Mouse (Mus musculus): ENCODE results near the gene Parvb. TPM values are rescaled to one million over a fixed set of nuclear protein-coding genes. Genes with fewer than 3 reads are reported as not detected.

Gene Parvb
- total and polyA plus RNA-seq, 3 experiments, result 0.04 to 2.3 TPM; not detected in 1

DNA sequence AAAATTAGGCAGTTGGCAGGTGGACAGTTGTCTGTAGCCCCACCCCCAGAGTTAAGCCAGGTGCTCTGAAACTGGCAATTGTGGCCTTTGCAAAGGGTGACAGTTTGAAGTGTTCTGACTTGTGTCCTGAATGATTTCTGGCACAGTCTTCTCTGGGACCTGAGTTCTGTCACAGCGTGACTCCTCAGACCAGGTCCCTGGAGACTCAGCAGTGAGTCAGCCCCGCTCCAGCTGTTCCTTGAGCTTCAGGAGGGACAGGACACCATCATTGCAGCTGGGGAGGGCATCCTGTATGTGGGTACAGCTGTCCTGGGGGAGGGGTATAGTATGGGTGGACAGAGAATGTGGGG, 19.1 kb upstream of the Parvb start (continued):
- TF ChIP-seq ZC3H11A (IDR thresholded peaks at IDR 0.05; ENCODE audit: low read depth, low read length) (no peak), TCF12 (IDR thresholded peaks at IDR 0.05; ENCODE audit: low read depth, low read length) (peak; percentile 96), NRF1 (IDR thresholded peaks at IDR 0.05; ENCODE audit: low read depth, low read length) (no peak), SIN3A (IDR thresholded peaks at IDR 0.05; ENCODE audit: low read length) (0 out of 2 replicates have a peak, but pooled peaks have one; percentile 41), HCFC1 (IDR thresholded peaks at IDR 0.05; ENCODE audit: low read depth, low read length) (0 out of 2 replicates have a peak, but pooled peaks have one; percentile 16), ZMIZ1 (IDR thresholded peaks at IDR 0.05; ENCODE audit: low read depth, low read length) (no peak), PAX5 (IDR thresholded peaks at IDR 0.05; ENCODE audit: low read length) (no peak), IRF4 (IDR thresholded peaks at IDR 0.05; ENCODE audit: low read depth, low read length) (peak; percentile 21; the same call in 1 of the 2 replicates), MAFK (IDR thresholded peaks at IDR 0.05; ENCODE audit: insufficient replicate concordance, low read length) (no peak), CTCF (conservative IDR thresholded peaks at IDR 0.05 in 1 of 2, IDR thresholded peaks at IDR 0.05 in 1 of 2; ENCODE audit: low read depth in 2 of 2, low read length in 2 of 2) (no peak), JUN (IDR thresholded peaks at IDR 0.05; ENCODE audit: insufficient read depth, low read depth, low read length) (0 out of 2 replicates have a peak, but pooled peaks have one; percentile 20), NELFE (IDR thresholded peaks at IDR 0.05; ENCODE audit: low read depth, low read length) (no peak), MXI1 (IDR thresholded peaks at IDR 0.05; ENCODE audit: low read depth, low read length) (peak; percentile 53; the same call in 1 of the 2 replicates), RCOR1 (conservative IDR thresholded peaks at IDR 0.05; ENCODE audit: low read depth, low read length) (no peak; the same call in 1 of the 2 replicates)

DNA sequence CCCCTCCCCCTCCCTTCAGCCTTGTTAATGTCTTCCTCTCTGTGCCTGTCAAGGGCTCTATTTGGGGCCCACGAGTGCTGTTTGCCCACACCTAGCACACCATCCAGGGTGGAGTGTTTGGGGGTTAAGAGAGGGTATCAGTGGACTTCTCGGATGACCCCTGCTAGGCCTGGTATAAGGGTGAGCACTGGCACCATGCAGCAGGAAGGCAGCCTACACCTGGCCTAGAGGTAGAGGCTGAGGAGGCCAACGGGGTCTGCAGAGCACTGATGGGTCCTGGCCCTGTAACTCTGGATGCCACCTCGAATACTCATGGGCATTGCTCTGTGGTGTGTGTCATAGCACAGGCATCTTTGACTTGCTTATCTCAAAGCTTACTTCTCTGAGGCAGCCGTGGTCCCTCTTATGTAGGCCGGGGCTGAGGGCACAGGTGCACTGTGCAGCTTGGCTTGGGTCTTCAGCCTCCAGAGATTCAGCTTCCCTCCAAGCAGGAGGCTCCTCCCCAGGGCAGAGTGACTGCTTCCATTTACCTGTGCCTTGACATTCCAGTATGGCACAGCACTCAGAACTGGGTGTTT, 18.6 kb upstream of the Parvb start:
- Histone ChIP-seq H3K4me1 (ENCODE audit: control insufficient read depth in 1 of 2, insufficient read depth in 2 of 2) (peaks cover 18 to 51% of the 10 kb centered on the region in 2 experiments), H3K27me3 (replicated peaks) (no peaks in the 10 kb centered on the region), H3K4me2 (ENCODE audit: insufficient read depth, low read depth, poor library complexity, severe bottlenecking) (no peak overlapping the region), H3K9ac (ENCODE audit: insufficient read depth, low read depth) (no peak overlapping the region), H3K36me3 (replicated peaks in 1 of 2; ENCODE audit: control insufficient read depth in 1 of 2, insufficient read depth in 1 of 2, low read length in 1 of 2) (peaks cover 47 to 66% of the 10 kb centered on the region in 2 experiments), H3K27ac (ENCODE audit: insufficient read depth, low read depth) (peak overlapping the region; percentile 30), H3K9me3 (replicated peaks; ENCODE audit: low read length) (no peaks in the 10 kb centered on the region), H3K79me2 (replicated peaks; ENCODE audit: control insufficient read depth, extremely low read depth, insufficient read depth, poor library complexity, severe bottlenecking) (no peaks in the 10 kb centered on the region), H3K4me3 (replicated peaks in 1 of 3; ENCODE audit: low read depth in 2 of 3, low read length in 2 of 3, poor library complexity in 1 of 3) (no peak overlapping the region)
- dilution Hi-C loops (cut with MboI; ENCODE audit: extremely low pct_ligation_motif_present, extremely low pct_unique_long_range_greater_than_20kb, low sequenced_read_pairs), result no loop called here
- in situ Hi-C loops (cut with MboI; ENCODE audit: low pct_ligation_motif_present, low pct_unique_long_range_greater_than_20kb, low sequenced_read_pairs), result no loop called here
- TF ChIP-seq MAFK (IDR thresholded peaks at IDR 0.05; ENCODE audit: insufficient replicate concordance, low read length) (no peak), MAX (IDR thresholded peaks at IDR 0.05; ENCODE audit: low read length) (no peak), MXI1 (IDR thresholded peaks at IDR 0.05; ENCODE audit: low read depth, low read length) (0 out of 2 replicates have a peak, but pooled peaks have one; percentile 1), MAZ (IDR thresholded peaks at IDR 0.05; ENCODE audit: low read depth, low read length) (no peak)
- DNase-seq (ENCODE audit: extremely low read depth), result no peak

DNA sequence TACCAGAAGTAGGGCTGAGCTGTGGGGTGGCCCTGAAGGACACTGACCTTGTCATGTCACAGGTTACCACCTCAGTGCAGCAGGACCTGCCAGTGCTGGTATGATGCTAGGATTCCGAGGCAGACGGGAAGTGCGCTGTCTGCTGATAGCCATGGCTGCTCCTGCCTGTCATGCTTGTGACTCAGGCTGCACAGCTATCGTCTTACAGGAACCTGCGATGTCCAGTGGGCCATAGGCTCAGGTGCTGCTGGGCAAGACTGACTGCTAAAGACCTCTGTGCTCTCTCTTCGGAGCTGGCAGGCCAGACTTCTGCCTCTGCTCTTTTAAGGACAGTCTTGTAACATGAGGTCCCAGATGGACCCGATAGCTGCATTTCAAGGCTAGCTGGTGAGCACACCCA, 17.4 kb upstream of the Parvb start:
- Histone ChIP-seq H3K36me3 (replicated peaks in 1 of 2; ENCODE audit: control insufficient read depth in 1 of 2, insufficient read depth in 1 of 2, low read length in 1 of 2) (peaks cover 42 to 56% of the 10 kb centered on the region in 2 experiments), H3K9me3 (replicated peaks; ENCODE audit: low read length) (no peaks in the 10 kb centered on the region)
- in situ Hi-C loops (cut with MboI; ENCODE audit: low pct_ligation_motif_present, low pct_unique_long_range_greater_than_20kb, low sequenced_read_pairs), result no loop called here

More for the DNA sequence above, 17.4 kb upstream of the Parvb start:
- Histone ChIP-seq H3K27ac (ENCODE audit: insufficient read depth, low read depth) (no peak overlapping the region), H3K9ac (ENCODE audit: insufficient read depth, low read depth) (no peak overlapping the region), H3K79me2 (replicated peaks; ENCODE audit: control insufficient read depth, extremely low read depth, insufficient read depth, poor library complexity, severe bottlenecking) (no peaks in the 10 kb centered on the region), H3K4me2 (ENCODE audit: insufficient read depth, low read depth, poor library complexity, severe bottlenecking) (no peak overlapping the region), H3K27me3 (replicated peaks) (no peaks in the 10 kb centered on the region), H3K4me3 (replicated peaks in 1 of 3; ENCODE audit: low read depth in 2 of 3, low read length in 2 of 3, poor library complexity in 1 of 3) (no peak overlapping the region), H3K4me1 (ENCODE audit: control insufficient read depth in 1 of 2, insufficient read depth in 2 of 2) (peaks cover 24 to 64% of the 10 kb centered on the region in 2 experiments)
- TF ChIP-seq IRF4 (IDR thresholded peaks at IDR 0.05; ENCODE audit: low read depth, low read length), result no peak
- no peak for TF ChIP-seq TBP (conservative IDR thresholded peaks at IDR 0.05; ENCODE audit: low read depth, low read length)
- TF ChIP-seq CTCF (conservative IDR thresholded peaks at IDR 0.05 in 1 of 2, IDR thresholded peaks at IDR 0.05 in 1 of 2; ENCODE audit: low read depth in 2 of 2, low read length in 2 of 2), result no peak
- no peak for TF ChIP-seq POLR2AphosphoS2 (IDR thresholded peaks at IDR 0.05; ENCODE audit: low read depth, low read length)
- no peak for TF ChIP-seq ZMIZ1 (IDR thresholded peaks at IDR 0.05; ENCODE audit: low read depth, low read length)
- no peak for TF ChIP-seq USF1 (IDR thresholded peaks at IDR 0.05; ENCODE audit: low read depth, low read length)
- TF ChIP-seq KAT2A (IDR thresholded peaks at IDR 0.05; ENCODE audit: insufficient replicate concordance, low read length), result no peak
- no peak for TF ChIP-seq RCOR1 (conservative IDR thresholded peaks at IDR 0.05; ENCODE audit: low read depth, low read length)
- TF ChIP-seq BHLHE40 (IDR thresholded peaks at IDR 0.05; ENCODE audit: low read depth, low read length), result no peak
- TF ChIP-seq CHD2 (IDR thresholded peaks at IDR 0.05; ENCODE audit: low read length), result no peak
- TF ChIP-seq HCFC1 (IDR thresholded peaks at IDR 0.05; ENCODE audit: low read depth, low read length), result no peak
- no peak for TF ChIP-seq JUN (IDR thresholded peaks at IDR 0.05; ENCODE audit: insufficient read depth, low read depth, low read length)
- TF ChIP-seq GABPA (IDR thresholded peaks at IDR 0.05; ENCODE audit: insufficient replicate concordance, low read depth, low read length), result no peak
- TF ChIP-seq TCF12 (IDR thresholded peaks at IDR 0.05; ENCODE audit: low read depth, low read length), result no peak
- no peak for TF ChIP-seq SMC3 (IDR thresholded peaks at IDR 0.05; ENCODE audit: low read depth, low read length)
- no peak for TF ChIP-seq JUND (conservative IDR thresholded peaks at IDR 0.05; ENCODE audit: low read depth, low read length)
- TF ChIP-seq MAX (IDR thresholded peaks at IDR 0.05; ENCODE audit: low read length), result no peak
- DNase-seq (ENCODE audit: extremely low read depth), result no peak
- dilution Hi-C loops (cut with MboI; ENCODE audit: extremely low pct_ligation_motif_present, extremely low pct_unique_long_range_greater_than_20kb, low sequenced_read_pairs), result no loop called here

Data from CH12.LX (cell line).